Mouse (Mus musculus) frontal cortex, postnatal 14 days (tissue): Measurements from ENCODE around the gene Vmn2r27.

Experiments
- DNase-seq, 2 experiments: peaks; one replicate each; pipeline ENCODE4 v3.0.0; 2022; ENCODE audit warnings: low spot score in 2 of 2

Gene Vmn2r27

DNA sequence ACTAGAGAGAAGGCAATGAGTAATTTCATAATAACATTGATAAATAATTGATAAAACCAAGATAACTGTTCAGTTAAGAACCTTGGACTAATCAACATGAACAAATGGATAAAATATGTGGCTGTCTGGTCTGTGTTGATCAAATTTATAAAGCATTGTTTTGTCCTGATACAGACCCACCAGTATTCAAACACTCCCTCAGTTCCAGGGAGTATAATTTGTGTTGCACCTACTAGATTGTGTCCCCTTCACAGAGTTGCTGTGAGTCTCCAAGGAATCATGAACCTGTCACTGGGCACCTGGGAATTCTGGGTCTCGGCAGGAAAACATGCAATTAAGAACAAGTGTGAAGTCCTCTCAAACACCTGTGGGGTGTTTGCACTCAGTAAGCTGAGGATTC is at the start of gene Vmn2r27:
Gene Vmn2r27 (minus strand): TSS at position 101 of the 400 bp plus-strand sequence.
- no peak for DNase-seq

DNA sequence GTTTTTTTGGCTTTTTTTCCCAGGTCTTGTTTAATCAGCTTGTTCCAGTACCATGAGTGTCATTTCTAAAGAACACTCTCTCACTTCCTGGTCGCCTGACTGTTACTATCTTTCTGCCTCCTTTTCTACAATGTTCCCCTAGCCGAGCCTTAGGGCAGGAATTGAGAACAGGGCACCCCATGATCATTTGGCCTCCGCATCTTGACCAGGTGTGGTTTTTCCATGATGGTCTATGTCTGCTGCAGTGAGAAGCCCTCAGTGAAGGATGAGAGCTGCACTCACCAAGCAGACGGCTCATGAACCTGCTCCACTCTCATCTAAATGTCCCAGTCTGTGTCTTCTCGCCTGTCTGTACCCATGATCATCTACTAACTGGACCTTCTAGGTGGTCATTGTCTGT is 46.6 kb upstream of the Vmn2r27 start:
- no peak for DNase-seq

DNA sequence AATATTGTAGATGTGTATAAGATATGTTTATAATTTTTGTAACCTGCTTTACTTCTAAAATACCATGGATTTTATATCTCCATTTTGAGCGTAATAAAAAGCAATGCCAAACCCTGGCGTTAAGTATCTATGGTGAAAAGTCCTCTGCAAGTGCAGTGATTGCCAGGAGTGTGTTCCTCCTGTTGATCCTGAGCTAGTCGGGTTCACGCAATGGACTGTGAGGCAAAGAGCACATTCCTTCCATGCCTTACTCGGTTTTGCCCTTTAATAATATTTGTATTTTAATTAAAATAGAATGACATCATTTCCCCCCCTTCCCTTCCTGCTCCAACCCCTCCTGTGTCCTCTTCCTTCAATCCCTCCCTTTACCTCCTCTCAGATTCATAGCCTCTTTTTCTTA is 46.0 kb upstream of the Vmn2r27 start:
- no peak for DNase-seq

DNA sequence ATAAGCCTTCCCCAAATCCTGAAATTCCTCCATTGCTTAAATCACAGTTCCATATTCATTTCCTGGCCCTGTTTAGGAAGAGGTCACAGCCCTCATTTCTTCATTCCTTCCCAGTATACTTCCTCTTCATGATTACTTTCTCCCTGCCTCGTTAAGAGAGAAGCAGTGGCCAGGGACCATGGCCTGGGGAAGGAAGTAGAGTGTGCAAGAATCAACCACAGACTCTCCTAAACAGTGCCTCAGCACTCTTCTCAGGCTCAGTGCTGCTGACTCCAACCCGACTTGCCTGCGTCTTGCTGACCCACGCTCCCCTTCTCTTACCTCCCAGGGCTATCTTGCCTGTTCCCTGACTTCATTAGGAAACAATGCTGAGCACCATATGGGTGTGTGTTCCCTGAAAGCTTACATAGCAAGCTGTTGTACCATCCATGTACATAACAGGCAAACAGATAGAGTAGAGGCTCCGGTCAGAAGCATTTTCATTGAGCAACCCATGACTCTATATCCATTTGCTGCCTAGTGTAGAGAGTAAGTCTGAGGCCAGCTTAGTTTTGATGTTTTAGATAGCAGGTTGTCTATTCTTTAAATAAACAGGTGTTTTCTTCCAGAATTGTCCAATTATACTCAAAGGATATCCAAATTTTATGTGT is 41.7 kb upstream of the Vmn2r27 start:
- DNase-seq = no peak

DNA sequence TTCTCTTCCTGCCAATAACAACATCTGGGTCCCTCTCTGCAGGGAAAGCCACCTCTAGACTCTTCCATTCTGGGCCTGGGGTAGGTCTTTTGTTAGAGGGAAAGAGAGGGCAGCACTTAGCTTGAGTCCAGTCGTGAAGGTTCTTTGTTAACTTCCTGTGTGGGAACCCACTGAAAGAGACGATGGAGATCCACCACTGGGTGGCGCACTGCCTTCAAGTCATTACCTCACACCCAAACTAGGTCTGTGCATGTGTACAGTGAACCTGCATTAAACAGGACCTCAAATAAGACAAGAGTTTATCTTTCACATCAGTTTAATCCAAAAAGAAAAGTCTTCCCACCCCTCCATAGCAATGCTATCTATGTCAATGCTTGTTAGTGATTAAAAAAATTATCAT is 31.0 kb upstream of the Vmn2r27 start:
- peak; percentile 34 to 70 for DNase-seq

DNA sequence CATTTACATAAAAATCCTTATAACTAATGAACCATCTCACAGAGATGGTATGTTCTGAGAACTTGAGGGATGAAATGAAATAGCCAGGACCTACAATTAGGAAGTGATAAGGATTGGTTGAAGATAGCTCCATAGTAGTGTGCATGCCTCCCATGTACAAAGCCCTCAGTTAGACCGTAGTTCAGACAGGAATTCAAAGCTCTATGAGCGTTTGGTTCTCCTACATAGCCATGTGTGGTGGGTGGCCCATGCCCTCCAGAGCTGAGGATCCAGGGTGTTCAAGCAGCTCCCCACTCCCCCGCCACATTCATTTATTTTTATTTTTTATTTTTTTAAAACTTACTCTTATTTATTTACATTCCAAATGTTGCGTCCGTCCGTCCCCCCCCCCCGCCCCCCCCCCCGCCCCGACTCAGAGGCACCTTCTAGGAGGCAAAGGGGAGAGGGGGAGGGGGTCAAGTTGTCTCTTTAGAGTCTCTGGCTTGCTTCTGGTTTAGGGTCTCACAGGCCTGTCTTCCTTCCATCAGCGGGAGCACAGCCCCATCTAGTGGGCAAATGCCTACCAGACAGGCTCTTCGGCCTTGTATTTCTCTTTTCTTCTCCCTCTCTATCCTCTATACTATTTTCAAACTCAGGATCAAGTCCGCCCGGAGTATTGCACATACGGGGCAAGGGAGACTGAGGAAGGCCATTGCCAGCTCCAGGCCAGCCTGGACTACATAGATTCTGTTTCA is 28.7 kb upstream of the Vmn2r27 start:
- peak; percentile 45 to 76 for DNase-seq

DNA sequence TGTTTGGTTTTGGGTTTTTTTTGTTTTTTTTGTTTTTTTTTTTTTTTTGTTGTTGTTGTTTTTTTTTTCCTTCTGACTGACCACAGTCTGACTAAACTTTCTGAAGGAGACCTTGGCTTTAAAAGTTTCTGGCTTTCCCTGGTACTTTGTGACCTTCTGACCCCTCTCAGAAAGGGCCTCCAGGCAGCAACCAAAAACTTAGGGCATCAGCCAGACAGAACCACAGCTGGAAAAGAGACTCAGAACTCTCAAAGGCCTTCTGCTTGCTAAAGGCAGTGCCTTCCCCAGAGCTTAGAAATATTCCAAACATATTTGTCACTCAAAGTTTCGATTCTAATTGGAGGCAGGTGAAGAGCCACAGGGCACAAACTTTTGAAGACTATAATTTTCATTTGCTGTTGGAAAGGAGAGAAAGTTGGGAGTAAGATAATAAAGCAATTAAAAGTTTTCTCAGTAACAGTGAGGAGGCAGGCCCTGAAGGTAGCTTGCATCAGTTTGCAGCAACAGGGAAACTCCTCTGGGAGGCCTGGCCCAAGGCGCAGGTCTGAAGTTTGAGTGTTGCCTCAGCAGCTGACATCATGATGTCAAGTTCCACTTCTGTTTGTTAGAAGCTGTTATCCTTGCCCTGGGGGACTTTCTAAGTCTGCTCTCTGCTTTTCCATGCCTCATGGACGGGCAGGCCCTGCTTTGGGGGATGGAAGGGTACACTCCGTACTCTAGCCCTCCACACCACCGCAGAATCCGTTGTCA is 24.2 kb upstream of the Vmn2r27 start:
- no peak for DNase-seq

DNA sequence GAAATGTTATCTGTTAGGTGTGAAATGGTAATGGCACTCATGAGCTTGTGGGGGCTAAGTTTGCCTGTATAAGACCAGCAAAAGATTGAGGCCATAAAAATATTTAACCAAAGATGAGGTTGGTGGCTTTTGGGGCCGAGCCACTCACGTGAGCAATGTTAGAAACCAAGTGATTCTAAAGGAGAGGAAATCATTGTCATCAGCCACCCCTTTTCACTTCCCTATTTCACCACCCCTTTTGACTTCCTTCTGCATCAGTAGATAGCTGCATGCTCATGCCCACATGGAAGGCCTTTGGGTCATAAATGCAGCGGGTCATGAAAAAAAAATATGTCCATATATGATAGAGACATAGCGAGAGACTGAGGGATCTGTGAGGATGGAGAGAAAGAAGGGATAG is 29.5 kb downstream of the Vmn2r27 start:
- no peak for DNase-seq

DNA sequence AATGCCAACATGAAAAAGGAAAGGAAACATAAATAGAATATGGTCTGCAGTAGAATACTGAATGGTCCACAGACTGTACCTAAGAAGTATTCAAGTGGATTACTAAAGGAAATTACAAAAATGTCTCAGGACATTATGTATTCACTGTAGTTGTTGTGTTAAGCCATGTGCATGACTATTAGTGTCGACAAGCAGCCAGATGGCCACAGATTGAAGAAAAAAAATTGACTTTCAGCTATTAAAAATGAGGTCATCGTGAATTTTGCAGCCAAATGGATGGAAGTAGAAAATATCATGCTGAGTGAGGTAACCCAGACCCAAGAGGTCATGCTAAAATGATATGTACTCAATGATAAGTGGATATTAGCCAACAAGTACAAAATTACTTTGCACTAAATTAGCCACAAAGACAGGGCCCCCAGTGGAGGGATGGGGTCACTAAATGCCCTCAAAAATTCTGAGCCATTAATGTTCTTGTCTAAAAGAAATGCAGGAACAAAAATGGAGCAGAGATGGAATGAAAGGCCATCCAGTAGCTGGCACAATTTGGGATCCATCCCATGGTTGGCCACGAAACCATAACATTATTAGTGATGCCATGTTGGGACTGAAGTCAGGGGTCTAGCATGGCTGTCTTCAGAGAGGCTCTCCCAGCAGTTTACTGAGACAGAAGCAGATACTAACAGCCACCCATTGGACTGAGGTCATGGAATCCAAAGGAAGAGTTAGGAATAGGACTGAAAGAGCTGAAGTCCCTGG is 63.0 kb downstream of the Vmn2r27 start:
- no peak for DNase-seq

DNA sequence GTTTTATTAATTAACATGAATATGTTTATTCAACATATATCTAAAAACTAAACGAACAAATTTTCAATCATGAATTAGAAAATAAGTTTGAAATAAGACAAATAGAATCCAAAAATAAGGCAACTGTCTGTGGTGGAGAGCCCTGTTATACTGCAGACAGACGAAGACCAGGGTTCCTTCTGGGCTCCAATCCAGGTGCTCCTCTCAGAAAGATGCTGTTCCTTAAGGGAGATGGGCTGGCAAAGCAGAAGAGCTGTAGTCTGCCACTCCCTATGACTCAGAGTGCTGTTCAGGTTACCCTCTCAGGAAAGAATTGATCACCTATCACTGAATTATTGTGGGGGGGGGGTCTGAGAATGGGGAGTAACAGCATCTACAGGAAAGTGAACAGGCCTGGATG is 65.1 kb downstream of the Vmn2r27 start:
- no peak for DNase-seq

DNA sequence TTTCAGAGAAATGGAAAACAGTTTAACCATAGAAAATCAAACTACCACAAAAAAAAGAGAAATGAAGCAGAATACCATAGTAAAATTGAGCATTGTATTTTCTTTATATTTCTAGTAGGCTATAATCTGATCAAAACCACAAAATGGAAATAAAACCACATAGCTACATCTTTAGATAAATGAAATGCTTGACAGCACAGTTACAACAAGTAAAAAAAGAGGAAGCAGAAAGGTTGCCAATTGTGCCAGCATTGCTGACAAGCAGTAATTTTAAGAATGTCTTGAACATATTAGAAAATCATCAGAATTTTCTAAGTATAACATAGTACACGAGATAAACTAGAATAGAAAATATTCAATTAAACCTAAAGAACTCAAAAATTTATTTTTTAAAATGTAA is 81.8 kb downstream of the Vmn2r27 start:
- no peak for DNase-seq
